Mouse (Mus musculus) hindbrain, embryonic 15.5 days (tissue): ENCODE data around the gene Pigz. TPM values are rescaled to one million over a fixed set of nuclear protein-coding genes. Genes with fewer than 3 reads are reported as not detected.

Source experiments
- ATAC-seq: fragments of 200-750 bp; cut with Nextera tagmentation; 2 replicates; pipeline ENCODE4 v1.8.0; 2017; ENCODE audit warnings: low read depth, moderate number of reproducible peaks, moderate TSS enrichment; ENCODE audit not compliant: low FRiP score
- H3K27ac ChIP-seq: fragments of 300-500 bp; sonication (generic); replicated peaks from 2 replicates; pipeline ENCODE4 v1.5.1; 2015; ENCODE audit warnings: mild to moderate bottlenecking, inconsistent platforms
- H3K27me3 ChIP-seq: fragments of 300-500 bp; sonication (generic); 2 replicates; pipeline ENCODE4 v1.6.1; 2015; ENCODE audit warnings: control low read depth, inconsistent platforms
- H3K36me3 ChIP-seq: fragments of 300-500 bp; sonication (generic); 2 replicates; pipeline ENCODE4 v1.6.1; 2015; ENCODE audit warnings: control low read depth, inconsistent platforms
- H3K4me1 ChIP-seq: fragments of 300-500 bp; sonication (generic); replicated peaks from 2 replicates; pipeline ENCODE4 v1.6.1; 2015; ENCODE audit warnings: control low read depth, inconsistent platforms
- H3K4me2 ChIP-seq: fragments of 300-500 bp; sonication (generic); 2 replicates; pipeline ENCODE4 v1.6.1; 2015; ENCODE audit warnings: moderate library complexity, mild to moderate bottlenecking, inconsistent platforms
- H3K4me3 ChIP-seq: fragments of 300-500 bp; sonication (generic); 2 replicates; pipeline ENCODE4 v1.5.1; 2015; ENCODE audit warnings: mild to moderate bottlenecking, inconsistent platforms
- H3K9ac ChIP-seq: fragments of 300-500 bp; sonication (generic); 2 replicates; pipeline ENCODE4 v1.6.1; 2015; ENCODE audit warnings: inconsistent platforms
- H3K9me3 ChIP-seq: fragments of 300-500 bp; sonication (generic); 2 replicates; pipeline ENCODE4 v1.6.1; 2016; ENCODE audit warnings: control low read depth, inconsistent platforms
- WGBS: fragments of 180-500 bp; shearing (Covaris S2); methylation state at CpG from one replicate; pipeline ENCODE4 v1.1.7; 2015; 5-methylcytosine and 5-hydroxymethylcytosine counted together
- polyA plus RNA-seq: library from polyadenylated mRNA; unstranded; fragments of >200 nt; fragmentation: Nextera tagmentation; extraction: Ambion mirVana; gene quantifications from 2 replicates; pipeline ENCODE4 v1.2.1, GENCODE M21; 2015

The Pigz gene
- polyA plus RNA-seq, 1 experiment from 2014 or later = 4.8 TPM

- H3K4me3 ChIP-seq = no peak overlapping the region
- H3K4me1 ChIP-seq = peaks cover 13% of the 10 kb centered on the region
- peak overlapping the region; percentile 38 for H3K4me2 ChIP-seq
- peak overlapping the region; percentile 43; the same call in 1 of the 2 replicates for H3K27ac ChIP-seq
- H3K9ac ChIP-seq = no peak overlapping the region
- 10% methylated on average over 9 of the region's 9 CpGs for WGBS
- no peak for ATAC-seq
- no peaks in the 10 kb centered on the region for H3K9me3 ChIP-seq
- no peaks in the 10 kb centered on the region for H3K27me3 ChIP-seq
- H3K36me3 ChIP-seq = no peaks in the 10 kb centered on the region
Observed at GRCm38 (mm10) chr16:31906896-31907295, 26.8 kb upstream of the Pigz start.

GRCm38 (mm10) chr16:31908959-31909358, 24.7 kb upstream of the Pigz start:
- Histone ChIP-seq H3K4me2 (0 out of 2 replicates have a peak overlapping the region, but pooled peaks have one; percentile 9), H3K4me3 (no peak overlapping the region), H3K9me3 (no peaks in the 10 kb centered on the region), H3K27me3 (no peaks in the 10 kb centered on the region), H3K4me1 (peaks cover 13% of the 10 kb centered on the region), H3K27ac (no peak overlapping the region), H3K36me3 (no peaks in the 10 kb centered on the region), H3K9ac (no peak overlapping the region)
- 58% methylated on average over 11 of the region's 11 CpGs for WGBS
- no peak for ATAC-seq

GRCm38 (mm10) chr16:31910281-31910847, 23.3 kb upstream of the Pigz start:
- no peak overlapping the region for H3K27ac ChIP-seq
- H3K9ac ChIP-seq = no peak overlapping the region
- H3K36me3 ChIP-seq = no peaks in the 10 kb centered on the region
- ATAC-seq = no peak
- no peaks in the 10 kb centered on the region for H3K27me3 ChIP-seq
- H3K4me3 ChIP-seq = no peak overlapping the region
- no peaks in the 10 kb centered on the region for H3K9me3 ChIP-seq
- H3K4me2 ChIP-seq = no peak overlapping the region
- WGBS = 77% methylated on average over 10 of the region's 10 CpGs
- H3K4me1 ChIP-seq = peaks cover 13% of the 10 kb centered on the region

GRCm38 (mm10) chr16:31917776-31918175, 15.9 kb upstream of the Pigz start:
- Histone ChIP-seq H3K27ac (no peak overlapping the region), H3K9ac (0 out of 2 replicates have a peak overlapping the region, but pooled peaks have one; percentile 1), H3K36me3 (no peaks in the 10 kb centered on the region), H3K4me2 (no peak overlapping the region; the same call in 1 of the 2 replicates), H3K9me3 (no peaks in the 10 kb centered on the region), H3K4me3 (no peak overlapping the region), H3K27me3 (no peaks in the 10 kb centered on the region), H3K4me1 (peaks cover 4% of the 10 kb centered on the region)
- no peak for ATAC-seq
- 74% methylated on average over 11 of the region's 11 CpGs for WGBS

GRCm38 (mm10) chr16:31918248-31918724, 15.4 kb upstream of the Pigz start:
- H3K27ac ChIP-seq = no peak overlapping the region

GRCm38 (mm10) chr16:31924368-31924767, 9.3 kb upstream of the Pigz start:
- WGBS = 91% methylated on average over 6 of the region's 6 CpGs
- no peaks in the 10 kb centered on the region for H3K9me3 ChIP-seq
- no peaks in the 10 kb centered on the region for H3K27me3 ChIP-seq
- no peak for ATAC-seq
- no peak overlapping the region for H3K9ac ChIP-seq
- no peak overlapping the region for H3K27ac ChIP-seq
- H3K4me2 ChIP-seq = no peak overlapping the region
- H3K36me3 ChIP-seq = no peaks in the 10 kb centered on the region
- no peaks in the 10 kb centered on the region for H3K4me1 ChIP-seq
- H3K4me3 ChIP-seq = no peak overlapping the region

More at GRCm38 (mm10) chr16:31918248-31918724, 15.4 kb upstream of the Pigz start:
- Histone ChIP-seq H3K9me3 (no peaks in the 10 kb centered on the region), H3K36me3 (no peaks in the 10 kb centered on the region), H3K27me3 (no peaks in the 10 kb centered on the region), H3K4me2 (peak overlapping the region; percentile 32), H3K4me1 (peaks cover 4% of the 10 kb centered on the region), H3K9ac (0 out of 2 replicates have a peak overlapping the region, but pooled peaks have one; percentile 1), H3K4me3 (no peak overlapping the region)
- ATAC-seq = peak; percentile 79; the same call in 1 of the 2 replicates
- 4% methylated on average over 14 of the region's 14 CpGs for WGBS

- 78% methylated on average over 6 of the region's 6 CpGs for WGBS
- no peaks in the 10 kb centered on the region for H3K4me1 ChIP-seq
Observed at GRCm38 (mm10) chr16:31926091-31926490, 7.6 kb upstream of the Pigz start.

GRCm38 (mm10) chr16:31926547-31927182, 7.0 kb upstream of the Pigz start:
- WGBS = 84% methylated on average over 13 of the region's 13 CpGs
- no peaks in the 10 kb centered on the region for H3K27me3 ChIP-seq
- no peaks in the 10 kb centered on the region for H3K36me3 ChIP-seq
- H3K9me3 ChIP-seq = no peaks in the 10 kb centered on the region
- no peak overlapping the region for H3K4me2 ChIP-seq
- H3K4me1 ChIP-seq = no peaks in the 10 kb centered on the region
- ATAC-seq = no peak
- H3K9ac ChIP-seq = no peak overlapping the region
- H3K27ac ChIP-seq = no peak overlapping the region
- H3K4me3 ChIP-seq = no peak overlapping the region

More at GRCm38 (mm10) chr16:31926091-31926490, 7.6 kb upstream of the Pigz start:
- Histone ChIP-seq H3K4me2 (no peak overlapping the region), H3K36me3 (no peaks in the 10 kb centered on the region), H3K27me3 (no peaks in the 10 kb centered on the region), H3K27ac (no peak overlapping the region), H3K9ac (no peak overlapping the region), H3K9me3 (no peaks in the 10 kb centered on the region), H3K4me3 (no peak overlapping the region)
- no peak for ATAC-seq

GRCm38 (mm10) chr16:31927412-31927811, 6.2 kb upstream of the Pigz start:
- Histone ChIP-seq H3K9ac (no peak overlapping the region), H3K27ac (no peak overlapping the region), H3K4me3 (no peak overlapping the region), H3K27me3 (no peaks in the 10 kb centered on the region), H3K4me1 (peaks cover 6% of the 10 kb centered on the region), H3K36me3 (no peaks in the 10 kb centered on the region), H3K4me2 (no peak overlapping the region), H3K9me3 (no peaks in the 10 kb centered on the region)
- WGBS = 95% methylated on average over 5 of the region's 5 CpGs
- ATAC-seq = no peak

GRCm38 (mm10) chr16:31931330-31931729, 2.3 kb upstream of the Pigz start:
- H3K27me3 ChIP-seq = no peaks in the 10 kb centered on the region
- peaks cover 34% of the 10 kb centered on the region for H3K4me1 ChIP-seq
- H3K9me3 ChIP-seq = no peaks in the 10 kb centered on the region
- no peak overlapping the region for H3K9ac ChIP-seq
- H3K4me3 ChIP-seq = no peak overlapping the region
- no peak for ATAC-seq
- H3K4me2 ChIP-seq = no peak overlapping the region
- WGBS = 54% methylated on average over 17 of the region's 17 CpGs
- no peaks in the 10 kb centered on the region for H3K36me3 ChIP-seq
- no peak overlapping the region for H3K27ac ChIP-seq

- no peaks in the 10 kb centered on the region for H3K9me3 ChIP-seq
- H3K27me3 ChIP-seq = no peaks in the 10 kb centered on the region
- H3K4me2 ChIP-seq = peak overlapping the region; percentile 78; the same call in 1 of the 2 replicates
- H3K27ac ChIP-seq = peak overlapping the region; percentile 93
- H3K4me1 ChIP-seq = peaks cover 34% of the 10 kb centered on the region
- H3K36me3 ChIP-seq = no peaks in the 10 kb centered on the region
- H3K4me3 ChIP-seq = no peak overlapping the region
- 22% methylated on average over 5 of the region's 5 CpGs for WGBS
- peak overlapping the region; percentile 47 for H3K9ac ChIP-seq
- ATAC-seq = no peak
Observed at GRCm38 (mm10) chr16:31932255-31932654, 1.4 kb upstream of the Pigz start.

- ATAC-seq = peak; percentile 97
- peaks cover 34% of the 10 kb centered on the region for H3K4me1 ChIP-seq
- peak overlapping the region; percentile 78 for H3K4me2 ChIP-seq
- H3K9me3 ChIP-seq = no peaks in the 10 kb centered on the region
- peak overlapping the region; percentile 93 for H3K27ac ChIP-seq
- peak overlapping the region; percentile 37 for H3K4me3 ChIP-seq
- under 1% methylated on average over 50 of the region's 50 CpGs for WGBS
- H3K9ac ChIP-seq = peak overlapping the region; percentile 47
- H3K36me3 ChIP-seq = no peaks in the 10 kb centered on the region
- H3K27me3 ChIP-seq = no peaks in the 10 kb centered on the region
Observed at GRCm38 (mm10) chr16:31932840-31933697, 582 bp upstream of the Pigz start.
